Mouse (Mus musculus) embryonic facial prominence, embryonic 12.5 days (tissue): Measurements from ENCODE around the gene Ttf1. TPM values are rescaled to one million over a fixed set of nuclear protein-coding genes. Genes with fewer than 3 reads are reported as not detected.

Source experiments
- polyA plus RNA-seq: library from polyadenylated mRNA; unstranded; fragments of >200 nt; fragmentation: Nextera tagmentation; extraction: Ambion mirVana; gene quantifications from 2 replicates; pipeline ENCODE4 v1.2.1, GENCODE M21; 2016

Ttf1 gene
- polyA plus RNA-seq, 1 experiment from 2014 or later = 11.4 TPM

Other genes with a start within 250 kb of the Ttf1 start
- 30.3 and 31.1 TPM in 2 replicates for gene Gtf3c4, start 219.9 kb upstream of the Ttf1 start, polyA plus RNA-seq
- gene Ddx31, start 219.9 kb upstream of the Ttf1 start, polyA plus RNA-seq = 17.9 and 21.3 TPM in 2 replicates
- gene Barhl1, start 143.6 kb upstream of the Ttf1 start, polyA plus RNA-seq = 0.29 and 1.5 TPM in 2 replicates
- 0.55 and 0.79 TPM in 2 replicates for gene Cfap77, start 5.2 kb upstream of the Ttf1 start, polyA plus RNA-seq
- gene Setx, start 63.9 kb downstream of the Ttf1 start, polyA plus RNA-seq = 15.2 and 15.9 TPM in 2 replicates
- 1.1 and 1.2 TPM in 2 replicates for gene Ntng2, start 192.7 kb downstream of the Ttf1 start, polyA plus RNA-seq